Comparison of ENCODE assay signal across 7 mouse cellular contexts in the genomic region with DNA sequence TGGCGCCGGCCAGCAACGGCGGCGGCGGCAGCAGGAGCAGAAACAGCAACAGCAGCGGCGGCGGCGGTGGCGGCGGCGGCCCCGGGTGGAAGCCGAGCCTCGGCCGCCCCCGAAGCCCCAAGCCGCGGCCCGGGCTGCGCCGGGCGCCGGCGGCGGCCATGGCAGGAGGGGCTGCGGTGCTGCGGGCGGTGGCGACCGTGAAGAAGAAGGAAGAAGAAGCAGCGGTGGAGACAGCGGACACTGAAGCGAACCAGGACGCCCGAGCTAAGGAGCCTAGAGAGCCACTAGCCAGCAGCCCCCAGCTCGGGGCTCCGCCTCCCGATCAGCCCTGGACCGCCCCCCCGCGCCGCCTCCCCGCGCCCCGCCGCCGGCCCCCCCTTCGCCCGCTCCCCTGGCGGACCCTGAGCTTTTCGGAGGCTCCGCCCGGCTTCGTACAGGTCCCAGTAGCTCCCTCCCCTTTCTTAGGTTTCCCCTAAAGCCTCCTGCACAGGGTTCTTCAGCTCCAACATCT. TPM values are rescaled to one million over a fixed set of nuclear protein-coding genes. Genes with fewer than 3 reads are reported as not detected.
DNase-seq lines count a peak whose midpoint lies in the region; ATAC-seq and TF ChIP-seq lines count a peak whose summit lies in the region.

Gene Astn2, minus strand, starts transcription at position 411 of the 511 bp plus-strand sequence.

- no peaks in the 10 kb centered on the region for H3K9me3 ChIP-seq in E14TG2a.4 (ENCODE audit: low read length)
- H3K9me3 ChIP-seq in midbrain, embryonic 11.5 days (ENCODE audit: control insufficient read depth, low read length): no peaks in the 10 kb centered on the region

- peaks cover 73% of the 10 kb centered on the region for H3K27me3 ChIP-seq in E14TG2a.4 (ENCODE audit: insufficient read depth, low read length)
- H3K27me3 ChIP-seq in midbrain, embryonic 11.5 days (ENCODE audit: control insufficient read depth, insufficient read depth, low read length): peaks cover 19% of the 10 kb centered on the region

- TF ChIP-seq CTCF in E14TG2a.4 (conservative IDR thresholded peaks at IDR 0.05; ENCODE audit: low read length): no peak

- no peaks in the 10 kb centered on the region for H3K36me3 ChIP-seq in E14TG2a.4 (ENCODE audit: insufficient read depth, low read length)
- no peaks in the 10 kb centered on the region for H3K36me3 ChIP-seq in midbrain, embryonic 11.5 days (ENCODE audit: control insufficient read depth, insufficient read depth, low read length)

- peak within 1 kb of the TSS; percentile 86 for H3K9ac ChIP-seq in midbrain, embryonic 11.5 days (ENCODE audit: low read length)

- H3K4me3 ChIP-seq in E14TG2a.4 (replicated peaks; ENCODE audit: low read length): peak within 1 kb of the TSS; percentile 78
- H3K4me3 ChIP-seq in midbrain, embryonic 11.5 days (ENCODE audit: low read depth, low read length): peak within 1 kb of the TSS; percentile 58

- peaks cover 18% of the 10 kb centered on the region for H3K4me1 ChIP-seq in E14TG2a.4 (replicated peaks; ENCODE audit: low read depth, low read length)
- peaks cover 3% of the 10 kb centered on the region; the same call in 1 of the 2 replicates for H3K4me1 ChIP-seq in midbrain, embryonic 11.5 days (ENCODE audit: control insufficient read depth, insufficient read depth, low read length)

- ATAC-seq in midbrain, embryonic 11.5 days (ENCODE audit: low FRiP score): peak; percentile 80

- peak; percentile 3 for DNase-seq in ES-CJ7 (ENCODE audit: low read depth, low spot score)
- DNase-seq in embryo, embryonic 11 days: peak; percentile 56
- peak; percentile 17 for DNase-seq in heart, postnatal 4 days
- peak in 1 of 2 experiments; percentile 37 for DNase-seq in left cerebral cortex, adult 8-10 months (ENCODE audit: low spot score in 2 of 2)
- DNase-seq in midbrain, embryonic 11.5 days (ENCODE audit: low spot score, missing footprints): peak; percentile 93
- no peak for DNase-seq in spleen, postnatal 10 days (ENCODE audit: low spot score in 2 of 2)

- no peak within 1 kb of the TSS for H3K27ac ChIP-seq in midbrain, embryonic 11.5 days (ENCODE audit: low read depth, low read length)

- H3K4me2 ChIP-seq in midbrain, embryonic 11.5 days: peak within 1 kb of the TSS; percentile 94

- whole genome bisulfite sequencing in midbrain, embryonic 11.5 days: 0% methylated on average over 4 of the region's 56 CpGs

RNA-seq across cellular contexts. Expression of gene Astn2, which starts in this region (rescaled TPM):
- 1 to 10 TPM; 2.7 to 3.5 TPM for total RNA-seq in heart, postnatal 4 days (2021)
- total RNA-seq in left cerebral cortex, adult 8-10 months (2022): 10 to 100 TPM; 35.3 to 42.9 (median 39.7) TPM
- polyA plus RNA-seq in midbrain, embryonic 11.5 days (2014; fragmentation: Nextera tagmentation; extraction: Ambion mirVana): 0.51 and 0.57 TPM in 2 replicates

Comparison
In these comparisons a context has a peak if more than half of its experiments do, and no peak if none do; other contexts are left out.
1. RNA of gene Astn2 (total RNA-seq): 35.3 to 42.9 TPM in left cerebral cortex, adult 8-10 months; 2.7 to 3.5 TPM in heart, postnatal 4 days; every median in the first group is over 4 times any median in the second.
2. Peak in DNase-seq, ATAC-seq, H3K4me3 ChIP-seq, H3K9ac ChIP-seq and H3K4me2 ChIP-seq in midbrain, embryonic 11.5 days; RNA of the gene not detected or under 1 TPM.
3. DNase-seq: peak in ES-CJ7 (single experiment), embryo, embryonic 11 days (single experiment) and heart, postnatal 4 days (single experiment); none in spleen, postnatal 10 days (0 of 2).